Mouse (Mus musculus): ENCODE measurements around the gene Camk1d. TPM values are rescaled to one million over a fixed set of nuclear protein-coding genes. Genes with fewer than 3 reads are reported as not detected.

Camk1d gene
- total and polyA plus RNA-seq, 2 experiments, result 17.0 to 47.7 TPM

GRCm38 (mm10) chr2:5676143-5676483 is 38.2 kb downstream of the Camk1d start:
- H3K4me3 ChIP-seq (ENCODE audit: insufficient read depth, low read depth, low read length), result no peak overlapping the region; the same call in 1 of the 2 replicates
- H3K27ac ChIP-seq (replicated peaks; ENCODE audit: insufficient read depth, low read depth, low read length), result peak overlapping the region; percentile 83
- no peaks in the 10 kb centered on the region for H3K27me3 ChIP-seq (ENCODE audit: control insufficient read depth, insufficient read depth, low read length)
- H3K79me2 ChIP-seq (ENCODE audit: control insufficient read depth, insufficient read depth, low read length), result peaks cover under 1% of the 10 kb centered on the region; the same call in 1 of the 2 replicates
- TF ChIP-seq CTCF (IDR thresholded peaks at IDR 0.05; ENCODE audit: low read depth, low read length) (no peak), POLR2A (IDR thresholded peaks at IDR 0.05; ENCODE audit: extremely low read depth, insufficient read depth, low read length) (no peak)
- H3K4me1 ChIP-seq (ENCODE audit: control insufficient read depth, insufficient read depth, low read length), result peaks cover 25% of the 10 kb centered on the region
- H3K36me3 ChIP-seq (ENCODE audit: control insufficient read depth, insufficient read depth, low read length), result no peaks in the 10 kb centered on the region
- 49% methylated on average over 9 of the region's 9 CpGs for WGBS
- DNase-seq (ENCODE audit: extremely low read depth, low read depth, low spot score), result no peak
- H3K9ac ChIP-seq (ENCODE audit: low read depth, low read length), result peak overlapping the region; percentile 24

- WGBS, result 54% methylated on average over 12 of the region's 12 CpGs
- peak; percentile 86 for DNase-seq (ENCODE audit: extremely low read depth, low read depth, low spot score)
- TF ChIP-seq POLR2A (IDR thresholded peaks at IDR 0.05; ENCODE audit: extremely low read depth, insufficient read depth, low read length), result no peak
- no peak for TF ChIP-seq CTCF (IDR thresholded peaks at IDR 0.05; ENCODE audit: low read depth, low read length)
- peak overlapping the region; percentile 24 for H3K9ac ChIP-seq (ENCODE audit: low read depth, low read length)
- peaks cover 31% of the 10 kb centered on the region for H3K4me1 ChIP-seq (ENCODE audit: control insufficient read depth, insufficient read depth, low read length)
- no peaks in the 10 kb centered on the region for H3K27me3 ChIP-seq (ENCODE audit: control insufficient read depth, insufficient read depth, low read length)
- no peaks in the 10 kb centered on the region for H3K36me3 ChIP-seq (ENCODE audit: control insufficient read depth, insufficient read depth, low read length)
- peak overlapping the region; percentile 43 for H3K4me3 ChIP-seq (ENCODE audit: insufficient read depth, low read depth, low read length)
- peaks cover 4% of the 10 kb centered on the region; the same call in 1 of the 2 replicates for H3K79me2 ChIP-seq (ENCODE audit: control insufficient read depth, insufficient read depth, low read length)
- peak overlapping the region; percentile 83 for H3K27ac ChIP-seq (replicated peaks; ENCODE audit: insufficient read depth, low read depth, low read length)
These were observed 38.7 kb downstream of the Camk1d start for GRCm38 (mm10) chr2:5675431-5676142.

GRCm38 (mm10) chr2:5674512-5674911 is 39.8 kb downstream of the Camk1d start:
- H3K4me3 ChIP-seq (ENCODE audit: insufficient read depth, low read depth, low read length), result peak overlapping the region; percentile 43; the same call in 1 of the 2 replicates
- H3K4me1 ChIP-seq (ENCODE audit: control insufficient read depth, insufficient read depth, low read length), result peaks cover 37% of the 10 kb centered on the region
- H3K27me3 ChIP-seq (ENCODE audit: control insufficient read depth, insufficient read depth, low read length), result no peaks in the 10 kb centered on the region
- H3K79me2 ChIP-seq (ENCODE audit: control insufficient read depth, insufficient read depth, low read length), result peaks cover 7% of the 10 kb centered on the region; the same call in 1 of the 2 replicates
- WGBS, result 86% methylated on average over 9 of the region's 9 CpGs
- H3K9ac ChIP-seq (ENCODE audit: low read depth, low read length), result peak overlapping the region; percentile 37; the same call in 1 of the 2 replicates
- H3K36me3 ChIP-seq (ENCODE audit: control insufficient read depth, insufficient read depth, low read length), result no peaks in the 10 kb centered on the region
- peak overlapping the region; percentile 83 for H3K27ac ChIP-seq (replicated peaks; ENCODE audit: insufficient read depth, low read depth, low read length)
- TF ChIP-seq POLR2A (IDR thresholded peaks at IDR 0.05; ENCODE audit: extremely low read depth, insufficient read depth, low read length) (no peak), CTCF (IDR thresholded peaks at IDR 0.05; ENCODE audit: low read depth, low read length) (no peak)
- DNase-seq (ENCODE audit: extremely low read depth, low read depth, low spot score), result peak; percentile 75

- Histone ChIP-seq H3K79me2 (ENCODE audit: control insufficient read depth, insufficient read depth, low read length) (peaks cover 7% of the 10 kb centered on the region; the same call in 1 of the 2 replicates), H3K4me1 (ENCODE audit: control insufficient read depth, insufficient read depth, low read length) (peaks cover 41% of the 10 kb centered on the region), H3K9ac (ENCODE audit: low read depth, low read length) (peak overlapping the region; percentile 39; the same call in 1 of the 2 replicates), H3K36me3 (ENCODE audit: control insufficient read depth, insufficient read depth, low read length) (no peaks in the 10 kb centered on the region), H3K4me3 (ENCODE audit: insufficient read depth, low read depth, low read length) (no peak overlapping the region), H3K27me3 (ENCODE audit: control insufficient read depth, insufficient read depth, low read length) (no peaks in the 10 kb centered on the region), H3K27ac (replicated peaks; ENCODE audit: insufficient read depth, low read depth, low read length) (peak overlapping the region; percentile 90)
- 17% methylated on average over 6 of the region's 6 CpGs for WGBS
- TF ChIP-seq CTCF (IDR thresholded peaks at IDR 0.05; ENCODE audit: low read depth, low read length) (no peak), POLR2A (IDR thresholded peaks at IDR 0.05; ENCODE audit: extremely low read depth, insufficient read depth, low read length) (no peak)
- DNase-seq (ENCODE audit: extremely low read depth, low read depth, low spot score), result peak; percentile 99
These were observed 40.5 kb downstream of the Camk1d start for GRCm38 (mm10) chr2:5673816-5674215.

GRCm38 (mm10) chr2:5672906-5673589 is 41.3 kb downstream of the Camk1d start:
- H3K9ac ChIP-seq (ENCODE audit: low read depth, low read length), result peak overlapping the region; percentile 1; the same call in 1 of the 2 replicates
- H3K27me3 ChIP-seq (ENCODE audit: control insufficient read depth, insufficient read depth, low read length), result no peaks in the 10 kb centered on the region
- 80% methylated on average over 7 of the region's 7 CpGs for WGBS
- peaks cover 41% of the 10 kb centered on the region for H3K4me1 ChIP-seq (ENCODE audit: control insufficient read depth, insufficient read depth, low read length)
- peak; percentile 30 for DNase-seq (ENCODE audit: extremely low read depth, low read depth, low spot score)
- no peak overlapping the region for H3K4me3 ChIP-seq (ENCODE audit: insufficient read depth, low read depth, low read length)
- H3K36me3 ChIP-seq (ENCODE audit: control insufficient read depth, insufficient read depth, low read length), result no peaks in the 10 kb centered on the region
- peaks cover 7% of the 10 kb centered on the region; the same call in 1 of the 2 replicates for H3K79me2 ChIP-seq (ENCODE audit: control insufficient read depth, insufficient read depth, low read length)
- peak overlapping the region; percentile 90 for H3K27ac ChIP-seq (replicated peaks; ENCODE audit: insufficient read depth, low read depth, low read length)
- TF ChIP-seq CTCF (IDR thresholded peaks at IDR 0.05; ENCODE audit: low read depth, low read length), result no peak
- no peak for TF ChIP-seq POLR2A (IDR thresholded peaks at IDR 0.05; ENCODE audit: extremely low read depth, insufficient read depth, low read length)
